Mouse (Mus musculus) CH12.LX (cell line): ENCODE measurements around the gene Tlr11.

Experiments used
- CTCF ChIP-seq, 2 experiments: IDR thresholded peaks in 1 of 2; conservative IDR thresholded peaks in 1 of 2; 2 replicates each; pipeline ENCODE4 v1.5.1; 2011 to 2012; ENCODE audit warnings: low read depth in 2 of 2, low read length in 2 of 2, improper control_type of control experiment in 1 of 2, inconsistent platforms in 1 of 2, mild to moderate bottlenecking in 1 of 2, moderate library complexity in 1 of 2
- ELF1 ChIP-seq: IDR thresholded peaks from 2 replicates; pipeline ENCODE4 v1.6.1; 2014; ENCODE audit warnings: low read depth, mild to moderate bottlenecking, inconsistent platforms, low read length, improper control_type of control experiment
- EP300 ChIP-seq: IDR thresholded peaks from 2 replicates; pipeline ENCODE4 v1.6.1; 2011; ENCODE audit warnings: low read length, improper control_type of control experiment
- KAT2A ChIP-seq: IDR thresholded peaks from 2 replicates; pipeline ENCODE4 v1.6.1; 2012; ENCODE audit warnings: low read length, improper control_type of control experiment, inconsistent platforms; ENCODE audit not compliant: insufficient replicate concordance
- MAFK ChIP-seq: IDR thresholded peaks from 2 replicates; pipeline ENCODE4 v1.6.1; 2011; ENCODE audit warnings: low read length, improper control_type of control experiment; ENCODE audit not compliant: insufficient replicate concordance
- MAX ChIP-seq: IDR thresholded peaks from 2 replicates; pipeline ENCODE4 v1.6.1; 2011; ENCODE audit warnings: low read length, improper control_type of control experiment
- MAZ ChIP-seq: IDR thresholded peaks from 2 replicates; pipeline ENCODE4 v1.6.1; 2012; ENCODE audit warnings: low read depth, mild to moderate bottlenecking, inconsistent platforms, low read length, improper control_type of control experiment, moderate library complexity
- NRF1 ChIP-seq: IDR thresholded peaks from 2 replicates; pipeline ENCODE4 v1.6.1; 2014; ENCODE audit warnings: low read depth, mild to moderate bottlenecking, inconsistent platforms, low read length, improper control_type of control experiment, moderate library complexity
- SIN3A ChIP-seq: IDR thresholded peaks from 2 replicates; pipeline ENCODE4 v1.6.1; 2012; ENCODE audit warnings: low read length, improper control_type of control experiment, inconsistent platforms
- TBP ChIP-seq: conservative IDR thresholded peaks from 2 replicates; pipeline ENCODE4 v1.6.1; 2011; ENCODE audit warnings: low read depth, low read length, improper control_type of control experiment

DNA sequence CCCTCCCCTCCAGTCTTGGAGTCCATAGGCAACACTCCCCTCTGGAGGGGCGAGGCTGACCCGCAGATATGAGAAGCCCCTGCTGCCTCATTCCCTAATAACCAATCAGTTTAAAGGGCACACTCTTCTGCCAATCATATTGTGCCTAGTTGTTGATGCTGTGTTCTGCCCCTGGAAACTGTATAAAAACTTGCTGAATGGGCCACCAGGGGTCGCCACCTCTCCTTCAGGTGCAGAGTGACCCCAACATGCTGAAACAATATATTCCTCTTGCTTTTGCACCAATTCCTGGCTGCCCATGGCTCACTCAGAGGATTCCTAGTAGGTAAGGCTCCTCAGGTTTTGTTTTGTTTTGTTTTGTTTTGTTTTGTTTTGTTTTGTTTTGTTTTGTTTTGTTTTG lies 5.3 kb upstream of the Tlr11 start:
- TF ChIP-seq NRF1 (no peak), SIN3A (no peak), MAZ (no peak), KAT2A (no peak), CTCF (conservative IDR thresholded peaks at IDR 0.05 in 1 of 2, IDR thresholded peaks at IDR 0.05 in 1 of 2; ENCODE audit: low read depth in 2 of 2, low read length in 2 of 2) (peak; percentile 49 to 71; a peak in 3 of 4 replicates), EP300 (no peak), ELF1 (no peak), TBP (no peak), MAX (no peak), MAFK (no peak)
